Mouse (Mus musculus) ovary, postnatal 36 days (tissue): ENCODE measurements around the gene Dohh.
A peak's percentile ranks its signal among the peaks of the same experiment; 100 is the strongest.

Experiments
- DNase-seq: peaks from one replicate; pipeline ENCODE4 v3.0.0; 2022; ENCODE audit warnings: low spot score, mixed read lengths

Dohh gene

GRCm38 (mm10) chr10:81430831-81431525 lies 46.8 kb downstream of the Dohh start:
- peak; percentile 65 for DNase-seq

- DNase-seq = peak; percentile 34
These were observed 47.4 kb downstream of the Dohh start for GRCm38 (mm10) chr10:81431526-81432168.

GRCm38 (mm10) chr10:81432169-81432867 lies 48.1 kb downstream of the Dohh start:
- no peak for DNase-seq

GRCm38 (mm10) chr10:81432868-81433262 lies 48.6 kb downstream of the Dohh start:
- peak; percentile 87 for DNase-seq

GRCm38 (mm10) chr10:81433541-81434289 lies 49.5 kb downstream of the Dohh start:
- DNase-seq = peak; percentile 37

GRCm38 (mm10) chr10:81434361-81435263 lies 50.4 kb downstream of the Dohh start:
- DNase-seq = peak; percentile 17

GRCm38 (mm10) chr10:81435436-81435835 lies 51.2 kb downstream of the Dohh start:
- peak; percentile 81 for DNase-seq
